Mouse (Mus musculus): ENCODE data around the gene Cdh13.

Gene Cdh13

GRCm38 (mm10) chr8:118937412-118937811, 653.9 kb downstream of the Cdh13 start:
- no peak for DNase-seq (ENCODE audit: low spot score in 2 of 2)

DNA sequence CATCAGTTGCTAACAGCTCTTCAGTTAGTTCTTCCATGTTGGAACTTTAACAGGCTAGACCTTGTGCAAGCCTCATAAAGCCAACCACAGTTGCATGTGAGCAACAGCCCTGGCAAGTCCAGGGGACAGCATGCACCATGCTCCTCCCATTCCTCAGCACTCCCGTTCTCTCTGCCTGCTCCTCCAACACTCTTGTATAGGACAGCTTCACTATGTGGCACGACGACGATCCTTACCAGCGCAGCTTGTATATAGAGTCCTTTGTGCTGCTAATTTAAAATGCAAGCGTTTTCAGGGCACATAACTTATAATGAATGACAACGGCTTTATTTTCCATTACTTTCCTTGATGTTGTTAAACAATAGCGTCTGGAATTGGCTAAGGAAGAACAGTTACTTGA, 654.5 kb downstream of the Cdh13 start:
- no peak for DNase-seq (ENCODE audit: low spot score in 2 of 2)

- DNase-seq (ENCODE audit: low spot score in 2 of 2), result no peak
Observed at GRCm38 (mm10) chr8:118951766-118952741, 668.5 kb downstream of the Cdh13 start.

DNA sequence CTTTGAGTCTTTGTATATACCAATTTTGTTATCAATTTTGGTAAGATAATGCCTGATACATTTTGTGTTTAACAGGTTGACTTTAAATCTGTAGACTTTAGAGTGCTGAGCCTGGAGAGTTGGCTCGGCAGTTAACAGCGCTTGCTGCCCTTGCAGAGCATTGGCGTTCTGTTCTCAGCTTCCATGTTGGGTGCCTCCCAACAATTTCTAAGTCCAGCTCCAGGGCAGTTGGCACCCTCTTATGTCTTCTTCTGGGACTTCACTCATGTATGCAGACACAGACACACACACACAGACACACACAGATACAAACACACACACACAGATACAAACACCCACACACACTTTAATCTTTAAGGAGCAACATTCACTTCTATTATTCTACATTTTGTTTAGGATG, 672.6 kb downstream of the Cdh13 start:
- no peak for DNase-seq (ENCODE audit: low spot score in 2 of 2)

GRCm38 (mm10) chr8:118961877-118962545, 678.5 kb downstream of the Cdh13 start:
- no peak for DNase-seq (ENCODE audit: low spot score in 2 of 2)

- DNase-seq (ENCODE audit: low spot score in 2 of 2), result no peak
Observed at GRCm38 (mm10) chr8:118965101-118965840, 681.7 kb downstream of the Cdh13 start.

DNA sequence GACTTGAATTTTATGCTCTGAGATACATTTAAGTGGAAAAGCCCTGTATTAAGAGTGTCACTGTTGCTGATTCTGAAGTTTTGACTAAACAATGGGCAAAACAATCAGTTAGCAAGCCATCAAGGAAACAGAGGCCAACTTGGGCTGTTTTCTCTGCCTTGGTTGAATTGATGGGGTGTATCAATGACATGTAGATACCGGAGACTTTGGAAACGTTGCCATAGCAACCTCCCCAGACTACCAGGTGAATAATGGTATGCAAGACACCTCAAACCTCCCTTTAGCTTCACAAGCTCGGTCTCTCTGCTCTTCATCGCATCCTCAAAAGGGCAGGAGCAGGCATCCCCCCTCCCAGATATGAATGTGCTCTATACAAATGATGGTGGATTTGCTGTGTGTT, 685.4 kb downstream of the Cdh13 start:
- no peak for DNase-seq (ENCODE audit: low spot score in 2 of 2)

GRCm38 (mm10) chr8:118979800-118980199, 696.3 kb downstream of the Cdh13 start:
- DNase-seq (ENCODE audit: low spot score in 2 of 2), result no peak

GRCm38 (mm10) chr8:118983724-118984123, 700.2 kb downstream of the Cdh13 start:
- no peak for DNase-seq (ENCODE audit: low spot score in 2 of 2)

DNA sequence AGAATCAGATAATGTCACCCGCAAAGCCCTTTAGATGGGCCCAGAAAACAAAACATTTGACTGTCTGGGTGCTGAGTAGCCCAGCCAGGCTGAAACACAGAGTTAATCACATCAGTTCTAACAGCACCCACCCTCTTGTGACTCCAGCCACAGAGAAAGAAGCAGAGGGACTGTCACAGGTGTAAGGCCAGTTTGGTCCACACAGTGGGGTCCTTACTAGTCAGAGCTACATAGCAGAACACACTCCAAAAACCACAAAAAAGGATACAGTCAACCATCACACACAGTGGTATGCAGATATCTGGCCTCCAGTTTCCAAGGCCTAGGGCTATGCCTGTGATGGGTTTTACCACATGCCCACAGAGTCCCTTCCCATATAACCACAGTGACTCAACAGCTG, 703.3 kb downstream of the Cdh13 start:
- no peak for DNase-seq (ENCODE audit: low spot score in 2 of 2)

DNA sequence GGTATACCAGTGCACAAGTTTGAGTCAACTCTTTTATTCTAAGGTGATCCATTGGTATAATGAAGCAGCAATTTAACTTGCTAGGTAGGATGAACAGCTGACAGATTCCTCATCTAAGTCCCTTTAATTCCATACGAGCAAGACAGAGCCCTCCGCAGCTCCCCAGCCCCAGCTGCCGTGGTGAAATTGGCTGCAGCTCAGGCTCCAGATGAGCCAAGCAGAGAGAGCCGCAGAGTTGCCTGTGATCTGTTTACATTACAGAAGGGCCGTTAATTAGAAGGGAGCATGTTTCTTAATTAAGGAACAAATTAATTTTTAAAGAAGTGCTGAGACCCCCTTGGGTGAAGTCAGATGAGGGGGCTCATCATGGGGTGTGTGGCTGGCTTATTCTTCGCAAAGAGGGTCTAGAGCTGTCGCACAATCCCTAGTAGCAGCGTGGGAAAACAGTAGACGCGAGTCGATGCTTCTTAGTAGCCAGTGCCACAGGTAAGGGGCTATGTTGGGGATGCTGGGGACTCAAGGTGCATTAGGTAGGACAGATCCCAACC, 712.2 kb downstream of the Cdh13 start:
- no peak for DNase-seq (ENCODE audit: low spot score in 2 of 2)

- DNase-seq (ENCODE audit: low spot score in 2 of 2), result peak in 1 of 2 experiments; percentile 52
Observed at GRCm38 (mm10) chr8:119000595-119000994, 717.1 kb downstream of the Cdh13 start.

GRCm38 (mm10) chr8:119004821-119005220, 721.3 kb downstream of the Cdh13 start:
- no peak for DNase-seq (ENCODE audit: low spot score in 2 of 2)

GRCm38 (mm10) chr8:119018675-119019074, 735.1 kb downstream of the Cdh13 start:
- no peak for DNase-seq (ENCODE audit: low spot score in 2 of 2)

DNA sequence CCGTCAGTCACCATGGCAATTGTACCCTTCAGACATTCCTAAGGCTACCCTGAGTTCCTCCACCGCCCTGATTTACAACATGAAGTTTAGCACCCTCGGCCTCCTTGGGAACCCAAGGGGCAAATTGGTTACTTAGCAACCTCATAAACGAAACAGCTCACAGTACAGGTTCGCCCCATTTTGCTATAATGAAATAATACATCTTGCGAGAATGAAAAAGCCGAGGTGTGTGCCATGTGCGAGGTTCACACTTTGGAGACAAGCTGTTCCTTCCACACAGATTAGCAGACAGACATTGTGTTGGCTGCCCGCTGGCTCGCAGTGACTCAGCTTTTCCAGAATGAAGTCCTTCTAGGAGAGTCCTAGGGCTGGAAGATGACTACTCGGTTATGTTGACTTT, 737.2 kb downstream of the Cdh13 start:
- peak; percentile 44 to 85 for DNase-seq (ENCODE audit: low spot score in 2 of 2)

DNA sequence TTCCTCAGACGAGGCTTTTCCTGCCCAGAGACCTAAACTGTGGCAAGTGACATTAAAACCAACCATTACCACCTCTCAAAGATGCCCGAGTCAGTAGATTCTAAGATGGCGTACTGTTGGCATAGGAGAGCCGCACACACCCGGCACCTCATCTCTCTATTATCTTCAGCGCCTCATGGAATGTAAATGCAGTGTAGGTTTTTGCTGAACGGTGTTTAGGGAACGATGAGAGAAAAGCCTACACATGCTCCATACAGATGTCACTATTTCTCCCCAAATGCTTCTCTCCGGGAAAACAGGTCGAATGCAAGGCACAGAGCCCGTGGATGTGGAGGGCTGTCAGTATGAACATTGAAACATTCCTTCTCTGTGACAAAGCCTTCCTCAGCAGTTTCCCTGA, 737.9 kb downstream of the Cdh13 start:
- DNase-seq (ENCODE audit: low spot score in 2 of 2), result peak in 1 of 2 experiments; percentile 14

DNA sequence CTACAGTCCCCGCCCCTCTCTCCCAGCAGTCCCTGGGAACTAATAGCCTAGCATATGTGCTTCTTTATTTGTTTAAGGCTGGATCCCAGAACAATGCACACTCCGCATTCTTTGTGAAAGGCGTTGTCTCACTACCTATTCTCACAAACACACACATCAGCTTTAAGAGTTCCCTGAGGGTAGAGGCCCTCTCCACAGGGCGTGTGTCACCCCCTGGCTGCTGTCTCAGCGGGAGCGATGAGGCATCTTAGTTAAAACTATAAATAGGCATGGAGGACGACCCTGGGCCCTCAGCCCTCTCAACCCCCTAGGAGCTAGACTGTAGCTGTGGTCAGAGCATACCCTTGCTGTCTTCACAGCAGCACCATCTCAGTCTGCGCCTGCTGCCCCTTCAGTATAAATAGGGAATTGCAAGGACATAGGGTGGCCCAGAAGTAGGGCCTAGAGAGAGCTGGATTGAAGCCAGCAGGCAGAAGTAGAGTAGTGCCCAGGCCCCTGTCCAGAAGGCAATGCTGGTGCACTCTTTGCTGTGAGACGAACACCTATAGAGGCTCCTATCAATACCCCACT, 738.9 kb downstream of the Cdh13 start:
- DNase-seq (ENCODE audit: low spot score in 2 of 2), result no peak

DNA sequence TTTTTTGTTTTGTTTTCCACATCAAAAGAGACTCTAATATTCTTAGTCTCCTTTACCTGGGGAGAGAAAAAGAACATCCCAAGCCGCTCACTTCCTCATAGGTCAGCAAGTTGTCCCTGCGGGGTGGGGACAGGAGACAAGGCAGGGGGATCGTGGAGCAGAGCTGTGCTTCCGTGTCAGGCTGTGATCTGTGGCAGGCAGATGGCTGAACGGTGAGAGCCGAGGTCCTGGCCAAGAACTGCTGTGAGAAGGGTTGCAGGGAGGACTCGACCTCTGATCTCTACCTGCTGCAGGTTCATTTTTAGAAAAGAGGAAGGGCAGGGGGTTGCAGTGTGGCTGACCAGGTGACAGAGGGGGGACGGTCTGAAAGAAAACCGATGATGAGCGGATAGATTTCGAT, 749.9 kb downstream of the Cdh13 start:
- DNase-seq (ENCODE audit: low spot score in 2 of 2), result no peak

- DNase-seq (ENCODE audit: low spot score in 2 of 2), result no peak
Observed at GRCm38 (mm10) chr8:119034037-119034436, 750.5 kb downstream of the Cdh13 start.

- DNase-seq (ENCODE audit: low spot score in 2 of 2), result peak in 1 of 2 experiments; percentile 72
Observed at GRCm38 (mm10) chr8:119035126-119035525, 751.6 kb downstream of the Cdh13 start.

GRCm38 (mm10) chr8:119037571-119037970, 754.0 kb downstream of the Cdh13 start:
- DNase-seq (ENCODE audit: low spot score in 2 of 2), result no peak

DNA sequence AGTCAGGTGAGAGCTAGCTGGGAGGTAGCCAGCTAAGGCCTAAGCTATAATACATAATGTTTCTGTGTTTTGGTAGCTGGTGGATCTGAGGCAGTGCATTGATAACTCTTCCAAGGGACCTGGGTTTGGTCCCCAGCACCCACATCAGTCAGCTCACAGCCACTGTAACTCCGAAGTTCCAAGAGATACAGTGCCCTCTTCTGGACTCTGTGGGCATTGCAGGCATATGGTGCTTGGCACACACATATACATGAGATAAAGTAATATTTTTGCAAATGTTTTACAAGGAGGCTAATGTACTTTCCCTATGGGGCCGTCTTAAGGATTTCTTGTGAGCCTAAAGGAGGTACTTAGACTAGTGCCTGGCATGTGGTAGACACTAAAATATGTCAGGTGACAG, 755.8 kb downstream of the Cdh13 start:
- no peak for DNase-seq (ENCODE audit: low spot score in 2 of 2)

All from left cerebral cortex, adult 9 months (tissue).